Mouse (Mus musculus) neutrophil, adult 59 days (primary cell): Measurements from ENCODE around the gene Ggact. TPM values are rescaled to one million over a fixed set of nuclear protein-coding genes. Genes with fewer than 3 reads are reported as not detected.

Source experiments
- total RNA-seq, 2 experiments: library from RNA; stranded (reverse); gene quantifications; 1 replicate in 1 of 2; 2 replicates in 1 of 2; pipeline ENCODE4 v1.2.4; 2023

Ggact gene
- 1 to 10 TPM in 1 of 2 experiments, under 1 TPM in 1; 0.75 to 1.4 TPM for total RNA-seq

GRCm38 (mm10) chr14:122913657-122914056, at the start of gene Ggact:
TSS of gene Ggact (minus strand) at chr14:122913757.

Other genes with a start within 250 kb of the Ggact start
- 1 to 10 TPM; 2.9 to 5.1 TPM for gene Tmtc4, start 70.3 kb upstream of the Ggact start, total RNA-seq